Comparison of ENCODE assay signal across 20 mouse cellular contexts in the genomic region with DNA sequence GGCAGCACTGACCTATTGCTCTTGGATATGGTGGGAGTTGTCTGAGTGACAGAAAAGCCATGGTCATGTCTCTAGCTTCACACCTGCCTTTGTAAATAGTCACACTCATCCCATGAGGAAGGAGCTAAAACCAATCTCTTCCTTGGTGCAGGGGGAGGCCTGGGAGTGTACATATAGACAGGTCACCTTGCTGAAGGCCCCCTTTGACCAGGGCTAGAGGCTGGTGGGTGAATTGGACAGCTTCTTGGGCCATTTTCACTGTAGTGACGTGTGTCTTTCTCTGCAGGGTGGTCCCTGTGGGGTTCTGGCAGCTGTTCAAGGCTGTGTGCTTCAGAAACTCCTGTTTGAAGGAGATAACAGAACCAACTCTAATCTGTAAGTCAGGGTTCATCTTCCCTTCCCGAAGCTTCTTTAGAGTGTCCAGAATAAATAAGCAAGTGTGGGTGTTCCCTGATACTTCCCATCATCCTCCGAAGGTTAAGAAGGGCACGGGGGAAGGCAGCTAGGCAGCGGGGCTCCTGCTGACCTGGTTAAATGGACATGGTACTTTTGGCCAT.
DNase-seq lines count a peak whose midpoint lies in the region; ATAC-seq lines count a peak whose summit lies in the region.
"Had no signal": no experiment of that assay in that cellular context is flagged by ENCODE, and none has a peak within 500 bp of the region (broad histone marks: within the 10 kb centered on the region; RNA-seq: fewer than 3 reads in every experiment).

No protein-coding gene starts in this region.

- H3K9me3 ChIP-seq in midbrain, embryonic 11.5 days (ENCODE audit: control insufficient read depth, low read length) = no peaks in the 10 kb centered on the region
- no peaks in the 10 kb centered on the region for H3K9me3 ChIP-seq in midbrain, embryonic 16.5 days (replicated peaks; ENCODE audit: control insufficient read depth, low read length, poor library complexity, severe bottlenecking)
- no peaks in the 10 kb centered on the region for H3K9me3 ChIP-seq in liver, embryonic 16.5 days (replicated peaks; ENCODE audit: control insufficient read depth, low read length)
- H3K9me3 ChIP-seq: forebrain, embryonic 15.5 days; heart, embryonic 10.5 days; limb, embryonic 15.5 days; midbrain, embryonic 13.5 days had no signal

- DNase-seq in midbrain, embryonic 11.5 days (ENCODE audit: low spot score, missing footprints) = peak; percentile 60
- peak; percentile 77 to 81 for DNase-seq in spleen, postnatal 4 days (ENCODE audit: low spot score in 2 of 2)
- no peak for DNase-seq in right cerebral cortex, postnatal 36 days (ENCODE audit: low spot score in 2 of 2)
- no peak for DNase-seq in urinary bladder, postnatal 25 days (ENCODE audit: low spot score)
- DNase-seq: adrenal gland, adult 2 months; gastrocnemius, postnatal 14 days; heart, postnatal 14 days; kidney, adult 11 months; kidney, postnatal 14 days; layer of hippocampus, adult 9-11 months; lung, postnatal 14 days; thymus, postnatal 36 days had no signal

- no peaks in the 10 kb centered on the region for H3K4me1 ChIP-seq in midbrain, embryonic 11.5 days (ENCODE audit: control insufficient read depth, insufficient read depth, low read length)
- H3K4me1 ChIP-seq in midbrain, embryonic 16.5 days (ENCODE audit: control insufficient read depth, insufficient read depth, low read length) = no peaks in the 10 kb centered on the region
- peaks cover 43% of the 10 kb centered on the region for H3K4me1 ChIP-seq in liver, embryonic 16.5 days (ENCODE audit: control insufficient read depth, low read depth, low read length)
- H3K4me1 ChIP-seq: forebrain, embryonic 15.5 days; midbrain, embryonic 13.5 days had no signal

- H3K36me3 ChIP-seq in midbrain, embryonic 11.5 days (ENCODE audit: control insufficient read depth, insufficient read depth, low read length) = 0 out of 2 replicates have a peak, but pooled peaks cover 2% of the 10 kb centered on the region
- no peaks in the 10 kb centered on the region; the same call in 1 of the 2 replicates for H3K36me3 ChIP-seq in midbrain, embryonic 16.5 days (ENCODE audit: control insufficient read depth, insufficient read depth, low read length)
- no peaks in the 10 kb centered on the region for H3K36me3 ChIP-seq in liver, embryonic 16.5 days (ENCODE audit: control insufficient read depth, insufficient read depth)
- H3K36me3 ChIP-seq: forebrain, embryonic 15.5 days; heart, embryonic 10.5 days had no signal

- H3K4me2 ChIP-seq in midbrain, embryonic 11.5 days = no peak overlapping the region
- H3K4me2 ChIP-seq in midbrain, embryonic 16.5 days (ENCODE audit: low read length) = no peak overlapping the region
- H3K4me2 ChIP-seq in liver, embryonic 16.5 days (ENCODE audit: low read depth, low read length) = peak overlapping the region; percentile 52
- H3K4me2 ChIP-seq: forebrain, embryonic 15.5 days; hindbrain, embryonic 14.5 days; limb, embryonic 15.5 days; midbrain, embryonic 13.5 days had no signal

- no peak overlapping the region for H3K4me3 ChIP-seq in midbrain, embryonic 11.5 days (ENCODE audit: low read depth, low read length)
- no peak overlapping the region for H3K4me3 ChIP-seq in midbrain, embryonic 16.5 days (ENCODE audit: low read depth, low read length)
- no peak overlapping the region; the same call in 1 of the 2 replicates for H3K4me3 ChIP-seq in liver, embryonic 16.5 days (ENCODE audit: low read depth, low read length)
- H3K4me3 ChIP-seq: forebrain, embryonic 15.5 days; heart, embryonic 10.5 days; limb, embryonic 15.5 days; midbrain, embryonic 13.5 days had no signal

- H3K27me3 ChIP-seq in midbrain, embryonic 11.5 days (ENCODE audit: control insufficient read depth, insufficient read depth, low read length) = no peaks in the 10 kb centered on the region
- no peaks in the 10 kb centered on the region for H3K27me3 ChIP-seq in midbrain, embryonic 16.5 days (ENCODE audit: control insufficient read depth, insufficient read depth, low read depth, low read length)
- H3K27me3 ChIP-seq in liver, embryonic 16.5 days (ENCODE audit: control insufficient read depth, insufficient read depth, low read depth, low read length) = no peaks in the 10 kb centered on the region
- H3K27me3 ChIP-seq: forebrain, embryonic 15.5 days; limb, embryonic 15.5 days; midbrain, embryonic 13.5 days had no signal

- WGBS in midbrain, embryonic 11.5 days = 85% methylated on average over 5 of the region's 5 CpGs
- 81% methylated on average over 5 of the region's 5 CpGs for WGBS in midbrain, embryonic 16.5 days
- 24% methylated on average over 5 of the region's 5 CpGs for WGBS in liver, embryonic 16.5 days (ENCODE audit: insufficient replicate concordance)

- ATAC-seq in midbrain, embryonic 11.5 days (ENCODE audit: low FRiP score) = no peak
- ATAC-seq in midbrain, embryonic 16.5 days = no peak
- ATAC-seq in erythroblast, adult 5-6 weeks (replicated peaks; ENCODE audit: low FRiP score, poor library complexity, severe bottlenecking) = peak; percentile 77
- peak; percentile 89 for ATAC-seq in liver, embryonic 16.5 days (ENCODE audit: low read depth)
- ATAC-seq: forebrain, embryonic 15.5 days; midbrain, embryonic 13.5 days had no signal

- no peak overlapping the region for H3K27ac ChIP-seq in midbrain, embryonic 11.5 days (ENCODE audit: low read depth, low read length)
- H3K27ac ChIP-seq in midbrain, embryonic 16.5 days (ENCODE audit: low read length) = no peak overlapping the region
- peak overlapping the region; percentile 78 for H3K27ac ChIP-seq in liver, embryonic 16.5 days (ENCODE audit: low read length)
- H3K27ac ChIP-seq: forebrain, embryonic 15.5 days; heart, embryonic 10.5 days; hindbrain, embryonic 14.5 days; limb, embryonic 15.5 days; midbrain, embryonic 13.5 days had no signal

- no peak overlapping the region for H3K9ac ChIP-seq in midbrain, embryonic 11.5 days (ENCODE audit: low read length)
- no peak overlapping the region for H3K9ac ChIP-seq in midbrain, embryonic 16.5 days (ENCODE audit: low read depth, low read length)
- H3K9ac ChIP-seq in liver, embryonic 16.5 days (ENCODE audit: low read depth, low read length) = peak overlapping the region; percentile 42
- H3K9ac ChIP-seq: forebrain, embryonic 15.5 days; hindbrain, embryonic 14.5 days; limb, embryonic 15.5 days; midbrain, embryonic 13.5 days had no signal

Comparison
In these comparisons a context has a peak if more than half of its experiments do, and no peak if none do; other contexts are left out.
1. ATAC-seq: peak in erythroblast, adult 5-6 weeks (single experiment) and liver, embryonic 16.5 days (single experiment); none in midbrain, embryonic 11.5 days (single experiment) and midbrain, embryonic 16.5 days (single experiment).
2. DNase-seq: peak in midbrain, embryonic 11.5 days (single experiment) and spleen, postnatal 4 days (2 of 2); none in right cerebral cortex, postnatal 36 days (0 of 2) and urinary bladder, postnatal 25 days (single experiment).